In genomic region chr17:33822436-33822959, GRCm38 (mm10) we compare ENCODE assay signal across 8 mouse cellular contexts. TPM values are rescaled to one million over a fixed set of nuclear protein-coding genes. Genes with fewer than 3 reads are reported as not detected.
DNase-seq lines count a peak whose midpoint lies in the region; ATAC-seq and TF ChIP-seq lines count a peak whose summit lies in the region.
"Had no signal": no experiment of that assay in that cellular context is flagged by ENCODE, and none has a peak within 500 bp of the region (broad histone marks: within the 10 kb centered on the region; RNA-seq: fewer than 3 reads in every experiment).

No protein-coding gene starts in this region.

- no peak for TF ChIP-seq POLR2A in myocyte (IDR thresholded peaks at IDR 0.05; ENCODE audit: insufficient read length, low read depth)

- TF ChIP-seq CTCF in left cerebral cortex, adult 2 months (IDR thresholded peaks at IDR 0.05) = peak; percentile 29
- peak; percentile 38 for TF ChIP-seq CTCF in hindbrain, postnatal 0 days (IDR thresholded peaks at IDR 0.05; ENCODE audit: low read depth)

- H3ac ChIP-seq in myocyte (ENCODE audit: control insufficient read depth, insufficient read length) = no peak overlapping the region

- H3K27me3 ChIP-seq in hindbrain, postnatal 0 days (ENCODE audit: insufficient read depth, low read length) = no peaks in the 10 kb centered on the region
- no peaks in the 10 kb centered on the region for H3K27me3 ChIP-seq in myocyte (ENCODE audit: control insufficient read depth, insufficient read depth, insufficient read length)

- no peak overlapping the region for H3K9ac ChIP-seq in hindbrain, postnatal 0 days (replicated peaks; ENCODE audit: low read length)

- no peak overlapping the region for H3K4me2 ChIP-seq in hindbrain, postnatal 0 days (ENCODE audit: low read depth, low read length)
- peak overlapping the region; percentile 93 for H3K4me2 ChIP-seq in myocyte (ENCODE audit: low read depth)

- no peak overlapping the region for H3K4me3 ChIP-seq in left cerebral cortex, adult 2 months
- H3K4me3 ChIP-seq in hindbrain, postnatal 0 days (ENCODE audit: low read length) = no peak overlapping the region; the same call in 1 of the 2 replicates
- peak overlapping the region; percentile 94 for H3K4me3 ChIP-seq in myocyte

- H3K4me1 ChIP-seq in hindbrain, postnatal 0 days (ENCODE audit: insufficient read depth, low read length) = peaks cover 21% of the 10 kb centered on the region

- ATAC-seq in hindbrain, postnatal 0 days = no peak
- ATAC-seq in megakaryocyte-erythroid progenitor cell, adult 5-6 weeks (replicated peaks; ENCODE audit: low FRiP score, low TSS enrichment, poor library complexity, severe bottlenecking) = no peak

- DNase-seq in left cerebral cortex, adult 2 months (ENCODE audit: extremely low spot score in 1 of 2, low spot score in 2 of 2) = no peak
- DNase-seq in left cerebral cortex, adult 8-10 months (ENCODE audit: low spot score in 2 of 2) = no peak
- DNase-seq in ZHBTc4 (ENCODE audit: low read depth, low spot score) = peak; percentile 48
- DNase-seq in hindbrain, postnatal 0 days (ENCODE audit: low spot score) = no peak
- no peak for DNase-seq in kidney, adult 8-10 months
- DNase-seq: adrenal gland, postnatal 25 days had no signal

- intact Hi-C loops in left cerebral cortex, adult 2 months (cut with DNase I) = no loop called here

- 97% methylated on average over 1 of the region's 1 CpGs for WGBS in hindbrain, postnatal 0 days

- no peak overlapping the region for H3K27ac ChIP-seq in left cerebral cortex, adult 2 months
- no peak overlapping the region for H3K27ac ChIP-seq in hindbrain, postnatal 0 days

- no peaks in the 10 kb centered on the region for H3K9me3 ChIP-seq in hindbrain, postnatal 0 days (ENCODE audit: low read length)

- peaks cover 50% of the 10 kb centered on the region for H3K79me2 ChIP-seq in myocyte (ENCODE audit: control insufficient read depth, insufficient read depth)

- peaks cover 20% of the 10 kb centered on the region; the same call in 1 of the 2 replicates for H3K36me3 ChIP-seq in hindbrain, postnatal 0 days (ENCODE audit: insufficient read depth, low read length)
- peaks cover 24% of the 10 kb centered on the region for H3K36me3 ChIP-seq in myocyte (ENCODE audit: control insufficient read depth, insufficient read depth)

TF ChIP-seq in myocyte, 11 proteins besides CTCF, POLR2A, EP300 and RAD21:
- TF ChIP-seq USF1 (IDR thresholded peaks at IDR 0.05; ENCODE audit: low read depth) = no peak

RNA-seq across cellular contexts. Expression of gene Rps28, which starts 1.9 kb away (rescaled TPM):
- 100 to 1,000 TPM; 600 to 661 TPM for total RNA-seq in left cerebral cortex, adult 2 months (2021)
- total RNA-seq in left cerebral cortex, adult 8-10 months (2022) = 100 to 1,000 TPM; 672 to 810 (median 775) TPM
- 117 and 293 TPM in 2 replicates for total RNA-seq in hindbrain, postnatal 0 days (2014; rRNA removed)
- 609 and 617 TPM in 2 replicates for polyA plus RNA-seq in hindbrain, postnatal 0 days (2015; fragmentation: Nextera tagmentation; extraction: Ambion mirVana)
- polyA plus RNA-seq in myocyte (2012; fragmentation: generic; extraction: Trizol) = 6,768 TPM
- total RNA-seq in megakaryocyte-erythroid progenitor cell, adult 5-6 weeks (2014; fragmentation: Nextera tagmentation) = 3,294 and 3,898 TPM in 2 replicates
- total RNA-seq in megakaryocyte-erythroid progenitor cell, adult 5-6 weeks (2017) = 3,120 and 3,626 TPM in 2 replicates

RNA-seq across cellular contexts. Expression of gene Ndufa7, which starts 1.9 kb away (rescaled TPM):
- total RNA-seq in left cerebral cortex, adult 2 months (2021) = 100 to 1,000 TPM; 190 to 211 TPM
- 100 to 1,000 TPM; 193 to 206 (median 201) TPM for total RNA-seq in left cerebral cortex, adult 8-10 months (2022)
- total RNA-seq in hindbrain, postnatal 0 days (2014; rRNA removed) = 289 and 356 TPM in 2 replicates
- 562 and 577 TPM in 2 replicates for polyA plus RNA-seq in hindbrain, postnatal 0 days (2015; fragmentation: Nextera tagmentation; extraction: Ambion mirVana)
- 614 TPM for polyA plus RNA-seq in myocyte (2012; fragmentation: generic; extraction: Trizol)
- total RNA-seq in megakaryocyte-erythroid progenitor cell, adult 5-6 weeks (2014; fragmentation: Nextera tagmentation) = 261 and 275 TPM in 2 replicates
- 85.6 and 250 TPM in 2 replicates for total RNA-seq in megakaryocyte-erythroid progenitor cell, adult 5-6 weeks (2017)

RNA-seq across cellular contexts. Expression of gene Kank3, which starts 12.2 kb away (rescaled TPM):
- 10 to 100 TPM; 32.3 to 38.7 TPM for total RNA-seq in left cerebral cortex, adult 2 months (2021)
- 10 to 100 TPM; 27.6 to 33.8 (median 31.5) TPM for total RNA-seq in left cerebral cortex, adult 8-10 months (2022)
- 33.5 and 57.2 TPM in 2 replicates for total RNA-seq in hindbrain, postnatal 0 days (2014; rRNA removed)
- 44.1 and 47.9 TPM in 2 replicates for polyA plus RNA-seq in hindbrain, postnatal 0 days (2015; fragmentation: Nextera tagmentation; extraction: Ambion mirVana)
- polyA plus RNA-seq in myocyte (2012; fragmentation: generic; extraction: Trizol) = 8.3 TPM
- 12.0 and 19.7 TPM in 2 replicates for total RNA-seq in megakaryocyte-erythroid progenitor cell, adult 5-6 weeks (2014; fragmentation: Nextera tagmentation)
- 1.6 and 2.4 TPM in 2 replicates for total RNA-seq in megakaryocyte-erythroid progenitor cell, adult 5-6 weeks (2017)

RNA-seq across cellular contexts. Expression of gene Cd320, which starts 20.4 kb away (rescaled TPM):
- 10 to 100 TPM; 19.8 to 26.8 TPM for total RNA-seq in left cerebral cortex, adult 2 months (2021)
- total RNA-seq in left cerebral cortex, adult 8-10 months (2022) = 10 to 100 TPM; 23.3 to 27.1 (median 24.8) TPM
- total RNA-seq in hindbrain, postnatal 0 days (2014; rRNA removed) = 25.1 and 26.0 TPM in 2 replicates
- polyA plus RNA-seq in hindbrain, postnatal 0 days (2015; fragmentation: Nextera tagmentation; extraction: Ambion mirVana) = 55.7 and 58.6 TPM in 2 replicates
- 83.1 TPM for polyA plus RNA-seq in myocyte (2012; fragmentation: generic; extraction: Trizol)
- 11.4 and 19.2 TPM in 2 replicates for total RNA-seq in megakaryocyte-erythroid progenitor cell, adult 5-6 weeks (2014; fragmentation: Nextera tagmentation)
- total RNA-seq in megakaryocyte-erythroid progenitor cell, adult 5-6 weeks (2017) = 14.1 and 19.6 TPM in 2 replicates

RNA-seq across cellular contexts. Expression of gene Angptl4, which starts 40.9 kb away (rescaled TPM):
- 1 to 10 TPM; 3.4 to 4.3 TPM for total RNA-seq in left cerebral cortex, adult 2 months (2021)
- 1 to 10 TPM; 2.3 to 3.2 (median 2.5) TPM for total RNA-seq in left cerebral cortex, adult 8-10 months (2022)
- total RNA-seq in hindbrain, postnatal 0 days (2014; rRNA removed) = 24.0 and 24.7 TPM in 2 replicates
- polyA plus RNA-seq in hindbrain, postnatal 0 days (2015; fragmentation: Nextera tagmentation; extraction: Ambion mirVana) = 31.9 and 37.5 TPM in 2 replicates
- polyA plus RNA-seq in myocyte (2012; fragmentation: generic; extraction: Trizol) = 42.8 TPM
- 14.9 and 18.2 TPM in 2 replicates for total RNA-seq in megakaryocyte-erythroid progenitor cell, adult 5-6 weeks (2014; fragmentation: Nextera tagmentation)
- 13.0 and 17.1 TPM in 2 replicates for total RNA-seq in megakaryocyte-erythroid progenitor cell, adult 5-6 weeks (2017)
